Mouse (Mus musculus): ENCODE data around the gene Plcxd1. TPM values are rescaled to one million over a fixed set of nuclear protein-coding genes. Genes with fewer than 3 reads are reported as not detected.
A peak's percentile ranks its signal among the peaks of the same experiment; 100 is the strongest.

Plcxd1 gene
- total and polyA plus RNA-seq, 3 experiments: 0.64 to 1.3 TPM; not detected in 1

GRCm38 (mm10) chr5:110106140-110106871 is 6.5 kb downstream of the Plcxd1 start:
- H3K4me2 ChIP-seq (ENCODE audit: insufficient read depth, low read depth, poor library complexity, severe bottlenecking): peak overlapping the region; percentile 54; the same call in 1 of the 2 replicates
- H3K9ac ChIP-seq (ENCODE audit: insufficient read depth, low read depth): no peak overlapping the region
- dilution Hi-C loops (cut with MboI; ENCODE audit: extremely low pct_ligation_motif_present, extremely low pct_unique_long_range_greater_than_20kb, low sequenced_read_pairs): no loop called here
- in situ Hi-C loops (cut with MboI; ENCODE audit: low pct_ligation_motif_present, low pct_unique_long_range_greater_than_20kb, low sequenced_read_pairs): no loop called here
- peak overlapping the region in 2 of 3 experiments; percentile 83 to 92 for H3K4me3 ChIP-seq (replicated peaks in 1 of 3; ENCODE audit: low read depth in 2 of 3, low read length in 2 of 3, poor library complexity in 1 of 3)
- peaks cover 10% of the 10 kb centered on the region for H3K9me3 ChIP-seq (replicated peaks; ENCODE audit: low read length)
- H3K4me1 ChIP-seq (ENCODE audit: control insufficient read depth in 1 of 2, insufficient read depth in 2 of 2): peaks cover 19 to 29% of the 10 kb centered on the region in 2 experiments
- H3K27me3 ChIP-seq (replicated peaks): no peaks in the 10 kb centered on the region
- TF ChIP-seq POLR2A (IDR thresholded peaks at IDR 0.05; ENCODE audit: low read depth, low read length): no peak
- no peak for TF ChIP-seq MYC (IDR thresholded peaks at IDR 0.05; ENCODE audit: low read depth, low read length)
- no peak for TF ChIP-seq RCOR1 (conservative IDR thresholded peaks at IDR 0.05; ENCODE audit: low read depth, low read length)
- TF ChIP-seq SMC3 (IDR thresholded peaks at IDR 0.05; ENCODE audit: low read depth, low read length): no peak
- no peak for TF ChIP-seq RAD21 (IDR thresholded peaks at IDR 0.05; ENCODE audit: low read depth, low read length)
- no peak for TF ChIP-seq UBTF (IDR thresholded peaks at IDR 0.05; ENCODE audit: low read depth, low read length)
- no peak for TF ChIP-seq USF2 (conservative IDR thresholded peaks at IDR 0.05; ENCODE audit: low read depth, low read length)
- no peak for TF ChIP-seq NRF1 (IDR thresholded peaks at IDR 0.05; ENCODE audit: low read depth, low read length)
- no peak for TF ChIP-seq TBP (conservative IDR thresholded peaks at IDR 0.05; ENCODE audit: low read depth, low read length)
- TF ChIP-seq ZC3H11A (IDR thresholded peaks at IDR 0.05; ENCODE audit: low read depth, low read length): no peak
- DNase-seq (ENCODE audit: extremely low read depth): no peak
- peaks cover 48 to 54% of the 10 kb centered on the region in 2 experiments for H3K36me3 ChIP-seq (replicated peaks in 1 of 2; ENCODE audit: control insufficient read depth in 1 of 2, insufficient read depth in 1 of 2, low read length in 1 of 2)
- no peak overlapping the region for H3K27ac ChIP-seq (ENCODE audit: insufficient read depth, low read depth)
- peaks cover 18% of the 10 kb centered on the region; the same call in 1 of the 2 replicates for H3K79me2 ChIP-seq (replicated peaks; ENCODE audit: control insufficient read depth, extremely low read depth, insufficient read depth, poor library complexity, severe bottlenecking)

GRCm38 (mm10) chr5:110106901-110107564 is 7.3 kb downstream of the Plcxd1 start:
- no peak for TF ChIP-seq CTCF (conservative IDR thresholded peaks at IDR 0.05 in 1 of 2, IDR thresholded peaks at IDR 0.05 in 1 of 2; ENCODE audit: low read depth in 2 of 2, low read length in 2 of 2)
- TF ChIP-seq NRF1 (IDR thresholded peaks at IDR 0.05; ENCODE audit: low read depth, low read length): peak; percentile 76
- peak overlapping the region; percentile 90 for H3K27ac ChIP-seq (ENCODE audit: insufficient read depth, low read depth)
- no peak for DNase-seq (ENCODE audit: extremely low read depth)
- peak overlapping the region; percentile 83 to 92 (median 85) for H3K4me3 ChIP-seq (replicated peaks in 1 of 3; ENCODE audit: low read depth in 2 of 3, low read length in 2 of 3, poor library complexity in 1 of 3)
- H3K36me3 ChIP-seq (replicated peaks in 1 of 2; ENCODE audit: control insufficient read depth in 1 of 2, insufficient read depth in 1 of 2, low read length in 1 of 2): peaks cover 47 to 53% of the 10 kb centered on the region in 2 experiments
- no peaks in the 10 kb centered on the region for H3K27me3 ChIP-seq (replicated peaks)
- peaks cover 6% of the 10 kb centered on the region for H3K9me3 ChIP-seq (replicated peaks; ENCODE audit: low read length)
- in situ Hi-C loops (cut with MboI; ENCODE audit: low pct_ligation_motif_present, low pct_unique_long_range_greater_than_20kb, low sequenced_read_pairs) (no loop called here), dilution Hi-C loops (cut with MboI; ENCODE audit: extremely low pct_ligation_motif_present, extremely low pct_unique_long_range_greater_than_20kb, low sequenced_read_pairs) (no loop called here)
- H3K79me2 ChIP-seq (replicated peaks; ENCODE audit: control insufficient read depth, extremely low read depth, insufficient read depth, poor library complexity, severe bottlenecking): peaks cover 18% of the 10 kb centered on the region; the same call in 1 of the 2 replicates
- peak overlapping the region; percentile 54 for H3K4me2 ChIP-seq (ENCODE audit: insufficient read depth, low read depth, poor library complexity, severe bottlenecking)
- H3K4me1 ChIP-seq (ENCODE audit: control insufficient read depth in 1 of 2, insufficient read depth in 2 of 2): peaks cover 16 to 29% of the 10 kb centered on the region in 2 experiments
- H3K9ac ChIP-seq (ENCODE audit: insufficient read depth, low read depth): peak overlapping the region; percentile 85
